Mouse (Mus musculus): ENCODE data around the gene Nbea.
"Not testable (repeated sequence)": the region's sequence is repeated elsewhere in the genome, so short reads cannot be mapped to it uniquely, and the experiment has no call there.

The Nbea gene

GRCm38 (mm10) chr3:56039494-56039893 is 144.0 kb downstream of the Nbea start:
- in situ Hi-C loops (cut with MboI; ENCODE audit: low sequenced_read_pairs) = no loop called here

GRCm38 (mm10) chr3:56034596-56034995 is 148.9 kb downstream of the Nbea start:
- in situ Hi-C loops (cut with MboI; ENCODE audit: low sequenced_read_pairs) = no loop called here

- in situ Hi-C loops (cut with MboI; ENCODE audit: low sequenced_read_pairs) = no loop called here
Observed at GRCm38 (mm10) chr3:56018494-56018893, 165.0 kb downstream of the Nbea start.

- in situ Hi-C loops (cut with MboI; ENCODE audit: low sequenced_read_pairs) = no loop called here
Observed at GRCm38 (mm10) chr3:56011132-56011531, 172.4 kb downstream of the Nbea start.

DNA sequence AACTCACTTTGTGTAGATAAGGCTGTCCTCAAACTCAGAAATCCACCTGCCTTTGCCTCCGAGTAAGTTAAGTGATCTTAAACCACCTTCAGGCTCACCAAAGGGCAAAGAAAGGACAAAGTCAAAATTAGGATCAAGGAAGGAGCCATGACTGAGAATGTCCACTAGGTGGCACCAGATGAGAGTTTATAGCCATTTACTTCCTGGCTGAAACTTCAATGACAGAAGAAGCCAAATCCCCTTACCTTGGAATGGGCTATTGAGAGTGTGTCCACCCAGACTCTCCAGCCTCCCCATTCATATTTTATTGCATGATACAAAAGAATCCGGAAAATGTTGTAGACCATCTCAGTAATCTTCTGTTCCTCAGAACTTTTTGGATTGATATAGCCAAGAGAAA is 175.5 kb downstream of the Nbea start:
- in situ Hi-C loops (cut with MboI; ENCODE audit: low sequenced_read_pairs) = no loop called here

GRCm38 (mm10) chr3:56000259-56000658 is 183.2 kb downstream of the Nbea start:
- in situ Hi-C loops (cut with MboI; ENCODE audit: low sequenced_read_pairs) = no loop called here

DNA sequence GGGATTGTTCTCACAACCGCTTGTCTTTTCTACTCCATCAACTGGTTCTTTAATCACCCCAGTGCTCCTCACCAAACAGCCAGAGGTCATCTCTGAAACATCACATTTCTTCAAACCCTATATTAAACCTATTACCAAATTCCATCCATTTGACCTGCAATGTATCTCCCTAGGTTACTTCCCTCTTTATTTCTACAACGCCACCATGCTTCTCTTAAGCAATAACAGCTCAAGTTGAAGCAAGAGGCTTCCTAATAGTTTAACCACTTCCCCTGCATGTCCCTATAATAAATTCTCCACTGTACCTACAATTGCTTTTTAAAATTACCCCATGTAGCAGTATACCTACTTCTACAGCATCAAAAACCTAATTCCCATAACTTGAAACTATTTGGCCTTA is 205.1 kb downstream of the Nbea start:
- in situ Hi-C loops (cut with MboI; ENCODE audit: low sequenced_read_pairs) = no loop called here

GRCm38 (mm10) chr3:55976986-55977385 is 206.5 kb downstream of the Nbea start:
- in situ Hi-C loops (cut with MboI; ENCODE audit: low sequenced_read_pairs) = not testable (repeated sequence)

DNA sequence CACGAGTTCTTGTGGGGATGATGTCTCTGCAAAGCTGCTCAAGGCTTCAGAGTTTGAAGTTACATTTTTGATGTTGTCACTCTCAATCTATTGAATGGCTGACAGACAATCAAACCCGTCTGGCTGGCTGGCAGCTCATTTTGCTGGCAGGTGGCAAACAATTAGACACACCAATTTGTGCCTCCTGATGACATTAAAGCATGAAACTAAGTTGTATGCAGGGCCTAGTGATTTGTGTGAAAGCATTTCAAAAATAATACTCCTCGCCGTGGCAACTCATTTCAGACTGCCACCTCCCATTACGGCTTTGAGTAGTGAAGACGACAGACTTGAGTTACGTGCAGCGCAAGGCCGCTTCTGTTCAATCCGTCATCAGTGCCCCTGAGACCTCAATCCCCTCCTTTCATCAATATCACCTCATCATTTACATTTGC is 217.8 kb downstream of the Nbea start:
- in situ Hi-C loops (cut with MboI; ENCODE audit: low sequenced_read_pairs) = no loop called here

DNA sequence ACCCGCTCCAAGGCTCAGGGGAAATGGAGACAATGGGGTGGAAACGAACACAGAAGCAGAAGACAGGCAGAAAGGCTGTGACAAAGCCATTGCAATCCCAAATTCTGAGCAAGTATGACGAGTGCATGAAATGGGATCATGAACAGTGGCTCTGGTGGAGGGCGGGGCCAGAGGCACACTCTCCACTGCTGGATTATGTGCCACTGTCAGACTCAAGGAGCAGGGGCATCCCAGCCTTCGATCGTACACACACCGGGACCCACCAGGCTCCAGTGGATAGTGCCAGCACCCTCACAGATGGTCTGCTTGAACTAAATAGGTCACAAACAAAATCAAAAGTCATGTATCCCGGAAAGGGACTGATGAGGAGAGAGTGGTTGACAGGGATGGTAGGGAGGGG is 220.5 kb downstream of the Nbea start:
- in situ Hi-C loops (cut with MboI; ENCODE audit: low sequenced_read_pairs) = no loop called here

DNA sequence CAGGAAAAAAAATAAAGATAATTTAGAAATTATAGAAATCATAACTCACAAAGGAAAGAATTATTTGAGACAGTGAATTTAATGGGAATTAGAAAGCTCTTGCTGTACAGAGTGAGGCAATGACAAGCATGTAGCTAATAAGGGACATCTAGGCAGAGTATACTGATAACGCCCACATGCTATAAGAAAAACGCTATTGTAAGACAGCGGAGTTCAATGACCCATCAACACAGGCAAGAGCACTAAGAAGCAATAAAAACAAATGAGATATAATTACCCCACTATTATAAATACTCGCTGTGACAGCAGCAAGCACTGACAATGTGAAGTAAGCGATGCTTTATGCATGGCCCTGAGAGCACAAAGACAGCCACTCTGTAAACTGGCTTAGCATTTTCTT is 233.5 kb downstream of the Nbea start:
- in situ Hi-C loops (cut with MboI; ENCODE audit: low sequenced_read_pairs) = no loop called here

GRCm38 (mm10) chr3:55949148-55949547 is 234.4 kb downstream of the Nbea start:
- in situ Hi-C loops (cut with MboI; ENCODE audit: low sequenced_read_pairs) = no loop called here

- in situ Hi-C loops (cut with MboI; ENCODE audit: low sequenced_read_pairs) = no loop called here
Observed at GRCm38 (mm10) chr3:55927343-55927742, 256.2 kb downstream of the Nbea start.

- in situ Hi-C loops (cut with MboI; ENCODE audit: low sequenced_read_pairs) = no loop called here
Observed at GRCm38 (mm10) chr3:55909290-55909689, 274.2 kb downstream of the Nbea start.

DNA sequence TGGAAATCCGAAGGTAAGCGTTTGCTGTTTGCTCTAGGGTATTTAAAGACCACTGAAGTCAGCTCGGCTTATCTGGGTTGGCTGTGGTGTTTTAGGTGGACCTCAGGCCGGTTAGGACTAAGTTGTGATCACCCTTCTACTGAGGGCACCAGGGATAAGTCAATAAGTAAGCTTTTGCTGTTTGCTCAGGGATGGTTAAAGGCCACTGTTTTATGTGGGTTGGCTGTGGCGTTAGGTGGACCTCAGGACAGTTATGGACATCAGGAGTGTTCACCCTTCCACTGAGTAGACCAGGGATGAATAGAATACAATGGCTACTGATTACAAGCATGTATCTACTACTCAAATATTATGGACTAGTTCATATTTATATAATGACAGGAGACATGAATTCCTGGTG is 292.9 kb downstream of the Nbea start:
- in situ Hi-C loops (cut with MboI; ENCODE audit: low sequenced_read_pairs) = no loop called here

DNA sequence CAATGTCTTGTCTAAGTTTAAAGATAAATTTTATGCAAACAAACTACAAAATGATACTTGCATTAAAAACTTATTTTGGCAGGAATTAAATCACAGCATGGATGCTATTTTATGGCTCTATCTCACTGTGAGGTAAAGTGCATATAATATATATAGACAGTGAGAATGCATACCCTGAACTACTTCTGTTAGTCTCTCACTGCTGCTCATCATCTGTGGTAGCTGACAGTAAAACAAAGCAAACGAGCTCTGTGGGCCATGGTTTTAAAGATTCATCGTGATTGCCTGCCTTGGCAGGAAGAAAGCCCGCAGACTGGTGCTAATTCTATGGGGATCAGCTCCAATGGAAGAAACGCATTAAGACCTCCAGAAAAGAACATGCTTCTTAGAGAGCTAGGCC is 294.3 kb downstream of the Nbea start:
- in situ Hi-C loops (cut with MboI; ENCODE audit: low sequenced_read_pairs) = no loop called here

GRCm38 (mm10) chr3:55887829-55888210 is 295.7 kb downstream of the Nbea start:
- in situ Hi-C loops (cut with MboI; ENCODE audit: low sequenced_read_pairs) = no loop called here

GRCm38 (mm10) chr3:55887193-55887828 is 296.2 kb downstream of the Nbea start:
- in situ Hi-C loops (cut with MboI; ENCODE audit: low sequenced_read_pairs) = no loop called here

- in situ Hi-C loops (cut with MboI; ENCODE audit: low sequenced_read_pairs) = no loop called here
Observed at GRCm38 (mm10) chr3:55872944-55873924, 310.3 kb downstream of the Nbea start.

DNA sequence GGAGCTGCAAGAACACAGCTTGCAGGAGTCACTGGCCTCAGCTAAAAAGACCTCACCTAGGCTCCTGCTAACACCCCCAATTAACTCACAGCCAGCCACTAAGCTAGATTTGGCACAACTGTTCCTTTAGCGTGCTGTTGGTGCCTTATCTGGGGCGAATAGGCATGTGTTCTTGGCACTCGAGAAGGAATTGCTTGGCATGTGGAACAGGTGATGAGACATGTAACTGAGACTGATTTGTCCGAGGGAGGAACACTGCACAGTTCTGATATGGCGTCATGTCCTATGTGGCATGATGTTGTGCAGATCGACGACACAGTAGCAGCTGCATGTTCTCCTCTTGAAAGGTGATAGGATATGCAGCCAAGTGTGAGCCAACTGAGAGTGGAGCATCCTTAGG is 331.0 kb downstream of the Nbea start:
- in situ Hi-C loops (cut with MboI; ENCODE audit: low sequenced_read_pairs) = no loop called here

DNA sequence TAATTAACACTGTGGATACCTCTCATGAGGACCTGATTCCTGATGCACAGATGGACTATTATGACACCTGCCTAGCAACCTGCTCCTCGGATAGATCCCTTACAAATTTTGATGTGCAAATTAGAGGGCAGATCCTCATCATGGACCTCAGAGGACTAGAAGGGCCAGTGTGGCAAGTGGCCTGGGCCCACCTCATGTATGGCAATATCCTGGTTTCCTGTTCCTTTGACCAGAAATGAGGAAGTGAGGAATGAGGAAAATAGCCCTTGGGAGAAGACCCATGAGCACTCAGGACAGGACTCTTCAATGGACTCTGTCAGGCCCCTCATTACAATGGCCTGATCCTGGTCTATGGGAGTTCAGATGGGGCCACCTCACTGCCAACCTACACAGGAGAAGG is 336.4 kb downstream of the Nbea start:
- in situ Hi-C loops (cut with MboI; ENCODE audit: low sequenced_read_pairs) = no loop called here

- in situ Hi-C loops (cut with MboI; ENCODE audit: low sequenced_read_pairs) = no loop called here
Observed at GRCm38 (mm10) chr3:55837188-55837587, 346.3 kb downstream of the Nbea start.
